Mouse (Mus musculus) T-cell, adult 2 months (primary cell): Measurements from ENCODE around the gene Bspry.

ENCODE experiments used
- DNase-seq: peaks from one replicate; pipeline ENCODE4 v3.0.0; 2022; ENCODE audit warnings: low spot score

The Bspry gene

DNA sequence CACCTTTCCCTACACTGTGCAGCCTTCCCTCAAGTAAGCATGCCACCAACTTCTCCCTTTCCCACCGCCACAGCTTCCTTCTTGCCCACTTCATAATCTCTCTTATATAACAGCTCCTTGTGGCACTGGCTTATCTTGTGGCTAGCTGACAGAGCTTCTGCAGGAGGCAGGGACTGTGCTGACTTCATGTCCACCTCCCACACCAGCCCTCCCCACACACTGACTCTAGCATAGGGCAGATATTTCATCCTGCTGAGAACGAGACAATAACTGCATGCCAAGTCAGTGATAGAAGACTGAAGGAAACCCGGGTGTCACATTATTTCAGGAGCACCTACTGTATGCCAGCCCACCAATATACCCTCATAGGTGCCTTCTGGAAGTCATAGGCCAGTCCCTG lies 35.6 kb downstream of the Bspry start:
- no peak for DNase-seq

DNA sequence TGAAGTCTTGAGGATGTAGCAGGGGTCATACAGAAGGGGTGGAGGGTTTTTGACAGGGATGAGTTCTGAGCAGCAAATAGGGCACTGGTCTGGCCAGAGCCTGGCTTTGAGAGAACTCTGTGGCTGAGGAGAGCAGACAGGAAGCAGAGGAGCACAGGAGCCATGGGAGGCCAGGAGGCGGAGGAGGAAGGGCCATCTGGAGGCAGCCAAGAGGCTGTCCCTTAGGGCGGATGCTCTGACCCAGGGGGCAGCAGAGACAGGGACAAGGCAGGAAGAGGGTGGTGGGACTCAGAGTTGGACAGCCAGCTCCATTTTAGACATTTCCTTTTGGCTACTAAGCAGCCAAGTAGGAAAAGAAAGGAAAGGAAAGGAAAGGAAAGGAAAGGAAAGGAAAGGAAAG lies 36.2 kb downstream of the Bspry start:
- no peak for DNase-seq

DNA sequence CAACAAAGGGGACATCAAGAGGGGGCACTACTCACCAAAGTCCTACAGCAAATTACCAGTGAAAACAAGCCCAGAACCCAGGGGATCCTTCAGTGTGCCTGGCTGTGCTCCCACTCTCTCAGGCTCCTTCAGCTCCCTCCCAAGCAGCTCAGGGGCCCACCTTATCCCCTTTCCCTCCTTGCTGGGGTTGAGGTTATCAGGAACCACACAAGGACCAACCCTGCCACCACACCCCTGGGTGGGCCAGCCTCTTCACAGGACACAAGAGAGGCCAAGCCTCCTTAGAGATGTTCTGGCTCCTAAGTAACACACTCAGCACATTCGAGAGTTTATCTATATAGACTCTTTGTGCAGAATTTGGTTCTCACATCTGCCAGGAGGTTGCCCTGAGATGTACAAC lies 36.7 kb downstream of the Bspry start:
- DNase-seq: no peak

DNA sequence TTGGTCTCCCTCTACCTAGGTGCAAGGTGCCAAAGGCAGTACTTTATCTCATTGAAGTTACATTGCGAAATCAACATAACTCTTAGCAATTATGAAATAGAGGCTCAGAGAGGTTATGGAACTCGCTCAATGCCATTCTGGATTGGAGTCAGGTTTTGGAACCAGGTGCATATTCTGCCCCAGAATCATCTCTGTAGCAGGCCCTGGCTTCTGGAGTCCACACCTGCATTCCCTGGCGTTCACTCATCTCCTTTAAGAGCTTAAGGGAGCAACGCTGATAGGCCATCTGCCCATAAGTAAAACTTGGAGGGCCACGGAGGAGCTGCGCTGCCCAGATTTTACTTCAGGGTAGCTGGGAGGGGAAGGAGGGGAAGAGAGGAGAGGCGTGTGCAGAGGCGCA lies 37.2 kb downstream of the Bspry start:
- DNase-seq: no peak

DNA sequence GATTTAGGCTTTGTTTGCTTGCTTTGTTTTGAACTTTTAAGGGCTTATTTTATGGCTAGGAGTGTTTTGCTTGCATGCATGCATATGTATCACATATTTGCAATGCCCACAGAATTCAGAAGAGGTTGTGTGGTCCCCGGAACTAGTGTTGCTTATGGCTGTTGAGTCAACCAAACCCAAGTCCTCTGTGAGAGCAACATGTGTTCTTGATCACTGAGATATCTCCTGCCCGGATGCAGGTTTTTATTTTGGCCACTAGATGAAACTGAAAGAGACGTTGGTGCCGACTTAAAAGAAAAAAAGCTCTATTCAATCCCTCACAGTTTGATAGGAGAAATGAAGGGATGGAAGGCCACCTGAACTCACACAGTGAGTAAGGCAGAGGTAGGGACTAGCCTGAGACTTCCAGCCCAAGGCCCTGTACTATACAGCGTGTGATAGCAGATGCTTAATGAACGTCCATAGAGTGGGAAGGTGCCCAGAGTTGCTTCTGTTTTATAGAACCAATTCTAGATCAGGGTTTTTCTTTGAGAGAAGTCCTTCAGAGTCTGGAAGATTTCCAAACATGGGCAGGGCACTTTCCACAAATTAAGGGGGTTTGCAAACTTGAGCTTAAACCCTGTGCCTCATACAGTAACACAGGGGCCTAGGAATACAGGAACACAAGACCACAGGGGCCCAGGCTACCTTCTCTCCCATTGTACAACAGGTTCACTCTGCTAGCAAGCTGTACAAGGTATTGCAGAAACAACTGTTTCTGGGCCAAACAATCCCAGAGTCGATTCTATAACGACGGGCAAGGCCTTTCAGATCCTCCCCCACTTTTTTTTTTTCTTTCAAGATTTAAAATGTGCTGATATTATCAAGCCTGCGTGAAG lies 37.9 kb downstream of the Bspry start:
- no peak for DNase-seq

DNA sequence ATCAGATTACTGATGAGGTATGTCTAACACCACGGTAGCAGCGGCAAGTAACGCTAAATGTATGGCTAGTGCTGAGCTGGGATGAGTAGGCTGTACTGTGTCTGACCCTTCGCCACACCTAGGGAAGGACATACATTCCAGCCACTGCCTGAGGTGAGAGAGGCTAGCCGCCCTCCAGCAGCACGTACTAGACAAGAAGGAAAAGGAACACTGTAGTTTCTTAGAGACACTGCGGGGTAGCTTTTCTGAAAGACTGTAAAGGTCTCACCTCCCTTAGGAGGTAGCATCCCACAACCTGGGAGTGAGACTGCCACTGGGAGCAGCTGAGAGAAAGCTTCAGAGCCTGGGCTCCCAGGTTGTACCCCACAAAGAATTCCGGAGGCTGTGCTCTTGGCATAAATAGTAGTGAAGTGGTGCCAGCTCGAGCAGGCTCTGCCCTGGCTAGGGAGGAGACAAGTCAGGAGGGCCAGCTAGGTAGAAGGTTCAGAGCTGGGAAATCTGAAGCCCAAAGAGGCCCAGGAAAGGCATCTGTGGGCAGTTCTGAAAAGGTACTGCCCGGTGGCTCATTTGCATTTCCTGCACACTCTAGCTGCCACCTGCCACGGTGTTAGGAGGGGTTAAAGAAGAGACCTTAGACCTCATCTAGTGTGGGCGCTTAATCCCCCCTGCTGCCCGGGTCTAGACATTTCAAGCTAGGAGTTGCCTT lies 38.7 kb downstream of the Bspry start:
- no peak for DNase-seq

DNA sequence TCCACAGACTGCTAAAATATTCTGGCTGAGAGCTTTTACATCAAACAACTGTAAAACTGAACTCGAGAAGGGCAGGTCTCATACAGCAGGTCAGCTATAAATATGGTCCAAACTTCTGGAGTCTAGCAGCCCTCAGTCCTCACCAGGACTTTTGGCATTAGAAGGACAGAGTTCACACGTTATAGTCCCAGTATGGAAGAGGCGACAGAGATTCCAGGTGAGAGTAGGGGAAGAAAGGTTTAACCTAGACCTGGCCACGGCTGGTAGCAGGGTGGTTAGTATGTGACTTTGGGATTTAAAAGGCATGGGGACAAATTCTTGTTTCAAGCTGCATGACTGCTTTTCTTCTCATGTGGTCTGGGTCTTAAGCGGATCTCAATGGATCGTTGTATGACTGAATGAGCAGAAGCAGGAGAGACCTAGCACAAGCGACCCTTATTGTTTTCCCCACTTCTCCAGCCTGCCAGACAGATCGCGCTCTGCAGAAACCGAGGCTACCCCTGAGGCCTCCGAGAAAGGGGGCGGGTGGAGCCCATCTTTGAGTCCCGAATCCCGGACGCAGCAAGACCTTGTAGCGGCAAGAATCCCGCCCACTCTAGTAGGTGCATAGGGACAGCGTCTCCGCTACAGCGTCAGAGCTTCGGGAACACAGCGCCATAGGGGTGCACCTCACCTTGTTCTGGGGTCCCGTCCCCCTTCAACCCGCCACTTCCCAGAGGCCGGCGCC lies 39.4 kb downstream of the Bspry start:
- DNase-seq: no peak

DNA sequence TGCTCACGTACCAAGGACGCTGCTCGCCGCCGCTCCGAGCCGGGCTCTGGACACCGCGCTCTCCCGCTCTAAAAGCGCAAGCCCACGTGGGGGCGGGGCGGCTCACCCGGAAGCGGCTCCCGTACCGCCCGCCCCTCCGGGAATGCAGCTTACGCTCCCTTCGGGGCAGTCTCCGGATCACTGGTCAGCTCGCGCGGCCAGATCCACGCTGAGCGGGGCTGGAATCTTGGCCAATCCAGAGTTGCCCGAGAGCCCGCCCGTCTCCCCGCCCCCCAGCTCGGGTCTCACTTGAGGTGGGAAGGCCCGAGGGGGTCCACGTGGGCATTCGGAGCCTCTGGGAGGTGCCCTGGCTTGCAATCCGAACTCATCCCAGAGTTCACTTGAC lies 40.0 kb downstream of the Bspry start, which contains the start of gene Alad:
Gene Alad (minus strand): TSS at position 70 of the 385 bp plus-strand sequence.
- DNase-seq: peak; percentile 54

DNA sequence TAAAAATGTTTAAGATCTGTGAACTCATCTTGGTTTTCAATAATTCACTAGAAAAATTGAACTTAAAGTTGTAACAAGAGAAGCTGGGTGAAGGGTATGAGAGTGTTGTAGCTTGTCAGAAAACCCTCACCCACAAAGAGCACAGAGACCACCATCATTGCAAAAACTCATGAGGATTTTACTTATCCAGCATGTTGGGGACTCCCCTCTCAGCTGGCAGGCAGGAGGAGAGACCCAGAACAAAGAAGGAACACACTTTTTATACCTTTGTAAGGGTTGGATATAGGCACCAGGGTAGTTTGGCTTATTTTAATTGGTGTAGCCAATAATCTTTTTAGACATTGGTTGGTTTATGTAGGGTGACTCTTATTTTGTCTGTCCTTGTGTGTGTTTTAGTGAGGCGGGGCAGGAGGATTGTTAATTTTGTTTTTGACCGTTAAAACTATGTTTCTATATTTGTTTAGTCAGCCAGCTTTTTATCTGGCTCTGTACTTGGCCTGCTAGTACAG lies 41.1 kb downstream of the Bspry start:
- DNase-seq: no peak

DNA sequence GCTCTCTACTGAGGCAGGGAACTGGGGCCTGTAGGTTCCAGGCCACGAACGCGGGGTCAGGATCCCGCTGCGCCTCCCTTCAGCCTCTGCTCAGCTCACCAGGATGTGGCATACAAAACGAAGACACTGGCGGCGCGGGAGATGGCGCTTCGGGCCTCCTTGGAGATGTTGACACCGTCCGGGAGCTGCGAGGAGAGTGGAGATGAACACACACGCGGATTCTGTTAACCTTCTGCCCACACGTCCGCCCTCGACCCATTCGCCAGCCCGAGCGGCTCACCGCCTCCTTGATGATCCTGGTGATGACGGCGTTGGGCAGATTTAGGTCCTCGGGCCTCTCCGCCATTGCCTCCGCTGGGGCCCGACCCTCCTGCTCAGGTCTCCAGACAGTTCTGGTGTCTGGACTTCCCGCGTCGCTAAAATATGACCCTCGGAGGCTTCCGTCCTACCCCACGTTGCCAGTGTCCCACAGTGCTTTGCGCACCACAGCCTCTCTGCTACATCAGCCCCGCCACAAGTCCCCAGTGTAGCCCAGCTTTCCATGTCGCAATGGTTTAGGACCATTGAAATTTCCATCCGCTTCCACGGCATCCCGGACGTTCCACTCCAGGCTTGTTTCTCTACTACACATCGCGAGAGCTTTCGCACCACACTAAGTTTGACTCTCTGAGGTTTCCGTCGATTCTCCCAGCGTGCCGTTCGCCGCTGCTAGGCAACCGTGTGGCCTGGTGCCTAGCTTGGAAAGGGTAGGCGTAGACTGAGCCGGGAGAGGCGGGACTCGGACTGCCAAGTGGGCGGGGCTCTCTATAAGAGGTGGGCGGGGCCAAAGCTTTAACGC lies 45.0 kb downstream of the Bspry start, which contains the start of the genes Pole3 and 4933430I17Rik:
Gene Pole3 (minus strand): TSS at position 418 of the 838 bp plus-strand sequence.
Gene 4933430I17Rik (plus strand): TSS at position 719 of the 838 bp plus-strand sequence.
- peak; percentile 95 for DNase-seq

DNA sequence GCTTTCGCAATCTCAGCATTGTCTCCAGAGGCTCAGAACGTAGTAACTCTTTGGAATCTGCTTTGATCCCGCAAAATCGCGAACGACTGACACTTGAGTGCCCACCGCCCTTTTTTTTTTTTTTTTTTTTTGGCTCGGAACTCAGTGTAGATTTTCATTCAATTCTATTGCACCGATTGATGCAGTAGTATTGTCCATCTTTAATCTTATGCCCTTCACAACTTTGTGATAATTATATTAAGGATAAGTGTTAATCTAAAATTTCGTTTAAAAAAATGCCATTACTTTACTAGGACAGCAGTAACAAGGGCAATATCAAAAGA lies 45.6 kb downstream of the Bspry start:
- no peak for DNase-seq

DNA sequence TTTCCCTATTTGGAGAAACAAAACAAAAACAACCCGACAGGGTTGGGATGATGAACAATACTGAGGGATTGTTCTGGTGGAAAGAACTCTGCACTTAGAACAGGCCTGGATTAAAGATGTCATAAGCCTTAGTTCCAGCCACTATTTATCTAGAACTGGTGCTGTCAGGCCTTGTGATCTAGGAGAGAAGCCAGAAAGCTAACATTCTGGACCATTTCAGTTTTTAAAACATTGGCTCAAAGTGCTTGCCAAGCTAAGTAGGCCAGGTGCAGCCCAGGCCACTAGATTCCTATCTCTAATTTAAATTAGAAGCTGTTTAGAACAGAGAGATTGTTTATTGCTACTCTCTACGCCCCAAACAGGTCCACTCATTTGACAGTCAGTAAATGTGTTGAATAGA lies 46.4 kb downstream of the Bspry start:
- DNase-seq: no peak

DNA sequence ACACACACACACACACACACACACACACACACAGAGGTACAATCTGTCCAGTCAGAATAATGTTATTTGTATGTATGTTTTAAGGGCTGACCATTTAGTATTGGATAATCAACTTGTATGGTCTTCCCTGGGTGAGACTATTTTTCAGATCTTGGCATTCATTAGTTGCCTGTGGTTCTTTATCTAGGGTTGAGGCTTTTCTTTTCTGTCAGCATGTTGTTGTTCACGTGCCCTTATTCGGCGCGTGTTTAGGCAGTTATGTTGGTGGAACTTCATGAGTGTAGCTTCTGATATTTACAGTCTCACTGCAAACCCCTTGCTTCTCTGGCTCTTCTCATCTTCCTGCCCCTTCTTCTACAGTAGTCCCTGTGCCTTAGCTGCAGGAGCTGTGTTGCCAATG lies 47.8 kb downstream of the Bspry start:
- DNase-seq: no peak

DNA sequence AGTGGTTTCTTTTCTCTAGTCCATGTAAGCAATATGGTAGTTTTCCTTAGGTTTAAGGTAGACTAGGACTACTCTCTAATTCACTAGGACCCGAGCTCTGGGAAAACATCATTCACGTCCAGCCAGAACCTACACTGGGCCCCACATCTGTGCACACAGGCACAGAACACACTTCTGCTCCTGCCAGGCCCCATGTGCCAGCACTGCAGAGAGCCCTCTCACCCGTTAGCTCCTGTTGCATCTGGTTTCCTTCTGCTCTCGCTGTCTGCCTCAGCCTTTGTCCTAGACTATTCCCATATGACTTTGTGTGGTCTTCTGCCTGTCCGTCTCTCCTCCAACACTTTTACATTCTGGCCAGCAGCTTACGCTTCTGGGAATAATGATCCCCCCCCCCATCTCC lies 53.9 kb downstream of the Bspry start:
- no peak for DNase-seq

DNA sequence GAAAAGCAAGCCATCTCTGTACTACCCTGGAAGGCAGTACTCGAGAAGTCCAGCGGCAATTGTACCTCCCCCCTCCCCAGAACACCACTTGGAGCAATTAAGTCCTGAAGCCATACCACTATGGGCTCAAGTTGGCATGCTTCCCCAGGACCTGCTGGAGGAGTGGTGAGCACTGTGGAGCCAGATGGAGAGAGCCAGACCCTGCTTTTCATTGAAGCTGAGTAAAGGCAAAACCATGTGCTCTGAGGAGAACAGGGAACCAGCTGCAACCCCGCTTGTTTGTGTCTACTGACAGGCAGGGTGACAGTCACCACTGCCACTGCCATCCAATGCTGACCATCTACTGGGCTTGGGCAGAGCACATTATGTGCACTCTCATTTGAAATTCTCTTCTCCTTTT lies 61.9 kb downstream of the Bspry start:
- no peak for DNase-seq

DNA sequence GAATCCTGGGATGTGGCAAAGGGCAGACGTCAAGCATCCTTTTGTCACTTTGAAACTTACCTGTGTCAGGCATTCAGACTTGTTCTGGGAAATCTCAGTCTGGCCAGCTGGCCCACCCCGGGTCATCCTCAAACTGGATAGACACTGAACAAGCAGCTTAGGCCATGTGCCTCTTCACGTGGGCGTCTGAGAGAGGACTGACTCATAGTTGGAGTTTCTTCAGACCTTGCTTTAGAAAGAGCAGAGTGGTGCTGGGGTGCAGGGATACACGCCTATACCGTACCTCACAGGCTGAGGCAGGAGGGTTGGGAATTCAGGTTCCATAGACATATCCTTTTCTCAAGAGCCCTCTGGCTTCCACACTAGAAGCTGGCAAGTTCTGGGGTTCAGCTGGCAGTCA lies 63.9 kb downstream of the Bspry start:
- DNase-seq: no peak

DNA sequence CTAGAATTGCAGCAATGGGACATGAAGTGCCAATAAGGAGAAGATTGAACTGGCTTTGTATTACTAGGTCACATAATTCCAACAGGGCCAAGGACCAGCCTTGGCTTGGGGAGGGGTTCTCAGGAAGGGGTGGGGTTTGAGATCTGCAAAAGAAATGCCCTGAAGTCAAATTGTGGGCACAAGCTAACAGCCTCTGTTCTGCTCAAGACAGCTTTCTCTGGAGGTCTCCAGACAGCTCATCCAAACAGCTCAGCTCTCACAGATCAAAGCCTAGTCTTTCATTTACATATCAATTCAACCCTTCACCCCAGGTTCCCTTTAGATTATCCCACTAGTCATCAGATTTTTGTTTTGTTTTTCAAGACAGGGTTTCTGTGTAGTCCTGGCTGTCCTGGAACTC lies 64.9 kb downstream of the Bspry start:
- no peak for DNase-seq
